Mouse (Mus musculus): Measurements from ENCODE around the gene Ptprd. TPM values are rescaled to one million over a fixed set of nuclear protein-coding genes. Genes with fewer than 3 reads are reported as not detected.
A peak's percentile ranks its signal among the peaks of the same experiment; 100 is the strongest.

Ptprd gene
- polyA plus RNA-seq, 1 experiment from 2014 or later = 31.2 TPM

DNA sequence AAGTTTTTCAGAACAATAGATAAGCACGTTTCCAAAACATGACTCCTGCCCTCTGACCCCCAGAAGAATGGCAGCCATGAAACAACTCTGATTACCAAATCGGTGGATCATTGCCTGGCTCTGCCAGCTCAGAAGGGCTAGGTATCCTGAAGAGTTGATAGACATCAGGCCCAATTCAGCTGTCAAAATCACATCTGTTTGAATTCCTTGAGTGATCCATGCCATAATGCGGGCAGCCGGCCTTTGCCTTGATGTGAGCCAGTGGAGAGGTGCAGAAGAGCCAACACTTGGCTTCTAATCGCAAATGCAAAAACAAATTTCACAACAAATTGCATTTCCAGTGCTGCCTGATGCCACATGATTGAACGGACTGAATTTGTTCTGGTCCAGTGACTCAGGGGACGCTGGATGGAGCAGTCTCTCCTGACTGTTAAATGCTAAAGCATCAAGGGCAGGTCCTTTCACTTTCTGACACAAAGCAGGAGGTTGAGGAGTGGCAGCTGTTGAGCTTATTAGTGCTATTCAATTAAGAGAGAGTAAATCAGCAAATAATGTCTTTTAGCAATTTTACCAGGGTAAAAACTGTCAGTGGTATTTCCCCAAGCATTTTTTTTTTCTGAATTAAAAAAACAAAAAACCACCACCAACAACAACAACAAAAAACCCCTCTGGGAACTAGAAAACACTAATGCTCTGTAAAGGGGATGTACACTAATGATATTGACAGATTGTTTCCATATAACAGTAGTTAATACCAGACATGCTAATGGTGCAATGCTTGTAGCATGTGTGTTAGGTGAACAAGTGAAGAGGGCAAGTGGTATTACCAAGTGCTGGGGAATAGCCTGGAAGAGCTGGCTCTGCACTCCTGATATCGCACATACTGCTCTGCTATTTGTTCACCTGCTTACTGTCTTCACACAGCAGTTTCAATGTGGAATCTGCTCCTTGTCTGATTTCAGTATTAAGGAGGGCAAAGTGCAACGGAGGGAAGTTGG lies 1413.5 kb downstream of the Ptprd start:
- no peak for ATAC-seq (ENCODE audit: insufficient number of reproducible peaks, low FRiP score, low TSS enrichment, low read depth)
- Histone ChIP-seq H3K27me3 (no peaks in the 10 kb centered on the region), H3K36me3 (no peaks in the 10 kb centered on the region), H3K4me3 (no peak overlapping the region), H3K9ac (no peak overlapping the region), H3K9me3 (no peaks in the 10 kb centered on the region), H3K4me1 (no peaks in the 10 kb centered on the region), H3K27ac (no peak overlapping the region), H3K4me2 (no peak overlapping the region)
- WGBS = 66% methylated on average over 9 of the region's 9 CpGs

DNA sequence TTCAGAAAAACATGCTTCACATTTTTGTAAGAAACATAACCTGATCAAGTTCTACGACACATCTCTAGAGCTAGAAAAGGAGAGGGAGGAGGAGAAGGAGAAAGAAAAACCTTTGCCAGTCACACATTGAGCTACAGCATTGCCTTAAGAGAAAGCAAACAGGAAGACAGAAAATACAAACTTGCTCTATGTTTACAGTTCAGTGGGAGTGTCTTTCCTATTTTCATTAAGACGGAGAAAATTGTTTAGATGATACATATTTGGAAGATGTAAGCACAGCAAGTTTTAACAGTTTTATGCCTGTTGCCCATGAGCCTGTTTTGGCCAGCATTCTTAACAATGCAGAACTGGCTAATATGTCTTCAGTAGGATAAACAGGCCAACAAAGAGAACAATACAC lies 1426.4 kb downstream of the Ptprd start:
- Histone ChIP-seq H3K27ac (no peak overlapping the region), H3K36me3 (no peaks in the 10 kb centered on the region), H3K9me3 (no peaks in the 10 kb centered on the region), H3K27me3 (no peaks in the 10 kb centered on the region), H3K4me2 (no peak overlapping the region), H3K4me3 (no peak overlapping the region), H3K4me1 (no peaks in the 10 kb centered on the region), H3K9ac (no peak overlapping the region)
- 86% methylated on average over 2 of the region's 2 CpGs for WGBS
- ATAC-seq (ENCODE audit: insufficient number of reproducible peaks, low FRiP score, low TSS enrichment, low read depth) = no peak

DNA sequence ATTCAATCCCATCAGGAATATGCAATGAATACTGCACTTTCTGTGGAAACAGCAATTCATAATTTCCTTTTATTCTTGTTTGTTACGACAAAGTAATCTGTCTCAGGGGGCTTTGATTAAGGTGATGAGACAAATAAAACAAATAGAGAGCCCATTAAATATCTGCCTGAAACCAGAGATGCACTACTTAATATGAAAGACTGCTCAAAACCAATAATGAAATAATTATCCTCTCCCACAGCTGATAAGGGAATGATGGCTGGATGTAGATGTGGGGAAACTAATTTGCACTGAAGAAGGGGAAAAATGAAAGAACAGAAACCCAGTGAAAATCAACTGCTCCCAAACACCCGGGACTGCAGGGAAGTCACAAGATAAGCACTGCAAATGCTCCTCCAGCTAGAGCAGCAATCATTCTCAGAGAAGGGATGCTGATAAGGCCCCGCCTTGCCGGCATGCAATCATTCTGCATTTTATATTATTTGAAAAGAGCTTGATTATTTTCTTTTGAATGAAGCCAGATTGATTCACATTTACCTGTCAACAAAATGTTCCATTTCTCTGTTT lies 1432.1 kb downstream of the Ptprd start:
- Histone ChIP-seq H3K9ac (no peak overlapping the region), H3K9me3 (no peaks in the 10 kb centered on the region), H3K4me1 (no peaks in the 10 kb centered on the region), H3K4me2 (no peak overlapping the region), H3K36me3 (no peaks in the 10 kb centered on the region), H3K4me3 (no peak overlapping the region), H3K27ac (no peak overlapping the region), H3K27me3 (no peaks in the 10 kb centered on the region)
- ATAC-seq (ENCODE audit: insufficient number of reproducible peaks, low FRiP score, low TSS enrichment, low read depth) = no peak
- WGBS = 82% methylated on average over 4 of the region's 4 CpGs

DNA sequence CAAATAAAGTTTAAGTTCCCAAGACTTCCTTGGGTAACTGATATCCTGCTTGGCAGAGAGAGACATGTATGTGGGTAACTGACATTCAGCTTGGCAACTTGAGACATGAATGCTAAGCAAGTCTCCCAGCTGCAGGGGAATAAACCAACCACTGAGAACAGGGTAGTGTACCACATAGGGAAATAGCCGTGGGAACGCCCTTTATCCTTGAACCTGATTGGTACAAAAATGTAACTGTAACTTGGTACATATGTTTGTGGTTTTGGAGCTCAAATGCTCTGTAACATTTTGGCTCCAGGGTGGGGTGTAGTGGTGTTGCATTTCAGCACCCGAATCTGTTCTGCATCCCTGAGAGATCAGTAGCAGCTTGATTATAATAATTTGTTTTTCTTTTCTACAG lies 1444.8 kb downstream of the Ptprd start:
- H3K36me3 ChIP-seq = no peaks in the 10 kb centered on the region
- no peak overlapping the region for H3K4me3 ChIP-seq
- no peaks in the 10 kb centered on the region for H3K27me3 ChIP-seq
- no peak overlapping the region for H3K9ac ChIP-seq
- H3K4me1 ChIP-seq = no peaks in the 10 kb centered on the region
- 0 out of 2 replicates have a peak, but pooled peaks have one; percentile 30 for ATAC-seq (ENCODE audit: insufficient number of reproducible peaks, low FRiP score, low TSS enrichment, low read depth)
- H3K27ac ChIP-seq = no peak overlapping the region
- WGBS = 46% methylated on average over 3 of the region's 3 CpGs
- no peak overlapping the region for H3K4me2 ChIP-seq
- H3K9me3 ChIP-seq = no peaks in the 10 kb centered on the region

DNA sequence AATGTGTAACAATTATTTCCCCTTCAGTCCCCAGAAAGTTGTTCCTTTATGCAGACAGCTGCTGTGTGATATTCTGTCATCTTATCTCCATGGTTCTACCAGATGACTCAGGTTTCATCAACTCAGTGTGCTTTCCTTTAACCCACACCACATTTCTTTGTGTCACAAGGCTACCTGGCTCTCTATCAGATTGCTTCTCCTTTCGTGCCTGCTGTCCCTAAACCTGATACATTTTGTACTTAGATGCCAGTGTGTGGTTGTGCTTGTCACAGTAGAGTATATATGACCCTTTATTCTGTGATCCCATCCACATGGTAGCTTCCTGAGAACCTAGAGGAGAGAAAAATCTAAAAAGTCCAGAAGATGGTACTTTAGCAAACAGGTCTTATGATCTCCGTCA lies 1445.3 kb downstream of the Ptprd start:
- Histone ChIP-seq H3K4me2 (no peak overlapping the region), H3K27me3 (no peaks in the 10 kb centered on the region), H3K4me1 (no peaks in the 10 kb centered on the region), H3K9me3 (no peaks in the 10 kb centered on the region), H3K27ac (no peak overlapping the region), H3K36me3 (no peaks in the 10 kb centered on the region), H3K9ac (no peak overlapping the region), H3K4me3 (no peak overlapping the region)
- 70% methylated on average over 2 of the region's 2 CpGs for WGBS
- no peak for ATAC-seq (ENCODE audit: insufficient number of reproducible peaks, low FRiP score, low TSS enrichment, low read depth)

DNA sequence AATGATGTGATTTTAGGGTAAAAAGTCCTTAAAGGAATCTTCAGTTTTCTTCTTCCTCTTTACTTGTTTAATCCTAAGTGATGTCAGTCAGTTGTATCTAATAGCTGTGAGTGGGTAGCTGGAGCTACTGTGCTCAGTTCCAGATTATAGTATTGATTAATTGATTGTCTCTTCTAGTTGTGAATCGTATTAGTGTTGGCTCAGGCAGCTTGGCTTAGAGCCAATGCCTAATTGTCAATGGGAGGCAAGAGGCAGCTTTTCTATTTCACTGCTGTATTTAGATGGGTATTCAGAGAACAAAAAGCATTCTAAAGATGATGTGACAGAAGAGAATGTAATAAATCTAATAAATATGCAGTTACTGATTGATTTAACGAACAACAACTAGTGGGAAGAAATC lies 1461.1 kb downstream of the Ptprd start:
- Histone ChIP-seq H3K36me3 (no peaks in the 10 kb centered on the region), H3K4me3 (no peak overlapping the region), H3K4me1 (no peaks in the 10 kb centered on the region), H3K9ac (no peak overlapping the region), H3K9me3 (no peaks in the 10 kb centered on the region), H3K27ac (no peak overlapping the region), H3K4me2 (no peak overlapping the region), H3K27me3 (no peaks in the 10 kb centered on the region)
- ATAC-seq (ENCODE audit: insufficient number of reproducible peaks, low FRiP score, low TSS enrichment, low read depth) = no peak
- WGBS = 47% methylated on average over 2 of the region's 2 CpGs

DNA sequence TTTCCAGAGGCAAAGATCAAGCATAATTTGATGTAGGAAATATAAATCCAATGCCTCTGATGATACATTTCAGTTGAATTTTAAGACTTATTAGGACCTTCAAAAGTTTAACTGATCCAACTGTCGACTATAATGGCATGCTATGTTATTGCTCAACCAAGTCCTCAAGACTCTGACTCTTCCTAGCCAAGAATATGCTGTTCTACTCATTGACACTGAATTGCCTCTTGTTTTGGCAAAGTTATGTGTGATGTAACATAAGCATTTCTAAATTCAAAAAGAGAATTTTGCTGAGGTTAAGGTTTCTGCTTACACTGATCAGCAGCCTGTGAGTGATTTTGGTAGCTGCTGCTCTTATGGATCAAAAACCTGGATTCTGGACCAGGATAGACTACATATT lies 1475.9 kb downstream of the Ptprd start:
- Histone ChIP-seq H3K27me3 (no peaks in the 10 kb centered on the region), H3K36me3 (no peaks in the 10 kb centered on the region), H3K4me1 (no peaks in the 10 kb centered on the region), H3K27ac (no peak overlapping the region), H3K4me2 (no peak overlapping the region), H3K9me3 (no peaks in the 10 kb centered on the region), H3K9ac (no peak overlapping the region), H3K4me3 (no peak overlapping the region)
- WGBS = 62% methylated on average over 1 of the region's 1 CpGs
- no peak for ATAC-seq (ENCODE audit: insufficient number of reproducible peaks, low FRiP score, low TSS enrichment, low read depth)

DNA sequence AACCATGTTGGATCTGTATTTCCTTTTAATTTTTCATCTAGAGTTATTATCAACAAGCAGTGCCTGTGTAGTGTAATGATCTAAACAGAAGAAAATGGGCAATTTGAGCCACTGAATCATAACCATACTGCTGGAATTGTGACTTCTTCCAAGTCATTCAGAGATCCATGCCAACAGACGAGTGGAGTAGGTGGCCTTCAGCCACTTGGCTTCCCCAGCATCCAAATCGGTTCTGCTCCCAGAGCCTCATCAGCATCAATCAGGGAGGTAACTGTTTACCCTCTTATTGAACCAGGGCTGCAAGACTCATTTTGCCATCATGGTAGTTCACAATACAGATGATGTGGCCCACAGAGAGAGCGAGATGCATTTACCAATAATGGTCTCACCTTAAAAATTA lies 1536.0 kb downstream of the Ptprd start:
- H3K4me3 ChIP-seq = no peak overlapping the region
- ATAC-seq (ENCODE audit: insufficient number of reproducible peaks, low FRiP score, low TSS enrichment, low read depth) = no peak
- WGBS = 78% methylated on average over 3 of the region's 3 CpGs

DNA sequence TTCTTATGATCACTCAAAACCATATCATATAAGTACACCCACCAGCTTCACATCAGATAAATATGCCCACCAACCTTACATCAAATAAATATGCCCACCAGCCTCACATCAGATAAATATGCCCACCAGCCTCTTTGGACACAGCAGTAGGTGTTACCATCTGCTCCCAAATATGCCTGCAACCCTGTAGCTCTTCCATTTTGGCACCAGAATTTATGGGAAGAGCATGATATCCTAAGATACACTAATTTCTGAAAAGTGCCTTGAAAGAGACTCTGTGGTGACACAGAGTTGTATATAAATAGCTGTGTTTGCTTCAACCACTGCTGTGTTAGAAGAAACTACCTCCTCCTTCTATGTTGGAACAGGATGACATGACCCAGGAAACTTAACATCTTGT lies 1538.5 kb downstream of the Ptprd start:
- Histone ChIP-seq H3K9me3 (no peaks in the 10 kb centered on the region), H3K36me3 (no peaks in the 10 kb centered on the region), H3K4me2 (no peak overlapping the region), H3K27ac (no peak overlapping the region), H3K9ac (no peak overlapping the region), H3K4me3 (no peak overlapping the region), H3K27me3 (no peaks in the 10 kb centered on the region), H3K4me1 (no peaks in the 10 kb centered on the region)
- no peak for ATAC-seq (ENCODE audit: insufficient number of reproducible peaks, low FRiP score, low TSS enrichment, low read depth)

More for the DNA sequence above, 1536.0 kb downstream of the Ptprd start:
- no peak overlapping the region for H3K27ac ChIP-seq
- no peak overlapping the region for H3K9ac ChIP-seq
- H3K36me3 ChIP-seq = no peaks in the 10 kb centered on the region
- H3K27me3 ChIP-seq = no peaks in the 10 kb centered on the region
- no peaks in the 10 kb centered on the region for H3K9me3 ChIP-seq
- no peak overlapping the region for H3K4me2 ChIP-seq
- no peaks in the 10 kb centered on the region for H3K4me1 ChIP-seq

DNA sequence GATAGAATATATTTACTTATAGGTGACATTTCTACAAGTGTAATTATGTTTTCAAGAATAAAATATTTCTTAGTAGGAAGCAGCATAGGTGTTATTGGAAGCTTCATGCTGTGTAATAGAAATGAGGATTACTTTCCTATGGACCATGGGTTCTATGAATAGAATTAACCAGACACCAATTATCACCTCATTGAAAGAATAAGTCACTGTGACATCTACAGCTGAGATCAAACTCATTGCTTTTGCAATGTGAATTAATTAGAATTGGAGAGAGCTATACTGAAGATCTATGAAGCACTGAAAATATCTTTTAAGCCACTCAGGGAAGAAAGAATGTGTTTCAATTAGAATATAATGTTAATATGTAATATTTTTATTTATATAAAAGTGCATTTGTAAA lies 1539.1 kb downstream of the Ptprd start:
- Histone ChIP-seq H3K4me1 (no peaks in the 10 kb centered on the region), H3K27me3 (no peaks in the 10 kb centered on the region), H3K9ac (no peak overlapping the region), H3K27ac (no peak overlapping the region), H3K4me2 (no peak overlapping the region), H3K9me3 (no peaks in the 10 kb centered on the region), H3K36me3 (no peaks in the 10 kb centered on the region), H3K4me3 (no peak overlapping the region)
- ATAC-seq (ENCODE audit: insufficient number of reproducible peaks, low FRiP score, low TSS enrichment, low read depth) = no peak

DNA sequence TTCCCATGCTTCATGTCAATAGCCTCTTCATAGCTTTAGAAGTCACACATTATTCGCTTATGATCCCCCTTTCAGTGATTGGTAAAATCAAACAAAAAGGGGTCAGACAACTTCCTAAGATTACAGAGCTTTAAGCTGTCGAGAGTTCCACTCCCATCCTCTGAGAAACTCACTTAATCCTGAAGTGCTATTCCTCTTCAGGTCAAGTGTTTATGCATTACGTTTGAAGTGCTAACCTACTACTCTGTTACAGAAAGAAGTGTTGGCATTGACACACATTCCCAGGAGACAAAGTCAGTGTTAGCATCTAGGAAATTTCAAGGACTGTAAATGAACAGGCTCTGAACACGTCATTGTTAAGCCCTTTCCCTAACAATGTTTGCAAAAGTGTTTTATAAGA lies 1550.0 kb downstream of the Ptprd start:
- Histone ChIP-seq H3K4me2 (no peak overlapping the region), H3K9ac (no peak overlapping the region), H3K9me3 (no peaks in the 10 kb centered on the region), H3K4me3 (no peak overlapping the region), H3K27ac (no peak overlapping the region), H3K27me3 (no peaks in the 10 kb centered on the region), H3K36me3 (no peaks in the 10 kb centered on the region), H3K4me1 (no peaks in the 10 kb centered on the region)
- WGBS = 69% methylated on average over 4 of the region's 4 CpGs
- ATAC-seq (ENCODE audit: insufficient number of reproducible peaks, low FRiP score, low TSS enrichment, low read depth) = no peak

DNA sequence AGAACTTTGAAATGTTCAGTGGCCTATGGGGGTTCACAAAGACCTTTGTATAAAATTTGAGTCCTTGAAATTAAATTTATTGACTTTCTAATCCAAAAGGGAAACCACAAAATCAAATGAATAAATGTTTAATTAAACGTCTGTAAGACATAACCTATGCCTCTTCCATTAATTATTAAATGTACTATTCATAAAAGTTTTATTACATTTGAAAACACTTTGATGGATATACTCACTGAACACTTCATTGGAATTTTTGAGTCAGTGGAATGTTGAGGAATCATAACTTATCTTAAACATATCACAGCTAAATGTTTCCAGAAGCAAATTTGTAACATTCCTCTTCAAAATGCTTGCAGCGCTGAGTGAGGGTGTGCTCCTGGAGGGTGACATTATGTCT lies 1551.6 kb downstream of the Ptprd start:
- no peaks in the 10 kb centered on the region for H3K27me3 ChIP-seq
- no peaks in the 10 kb centered on the region for H3K36me3 ChIP-seq
- H3K4me1 ChIP-seq = no peaks in the 10 kb centered on the region
- no peak overlapping the region for H3K4me3 ChIP-seq
- H3K9ac ChIP-seq = no peak overlapping the region
- no peaks in the 10 kb centered on the region for H3K9me3 ChIP-seq
- ATAC-seq (ENCODE audit: insufficient number of reproducible peaks, low FRiP score, low TSS enrichment, low read depth) = no peak
- 44% methylated on average over 2 of the region's 2 CpGs for WGBS
- no peak overlapping the region for H3K27ac ChIP-seq
- no peak overlapping the region for H3K4me2 ChIP-seq
